9 mouse cellular contexts compared by ENCODE assay signal in the genomic region with DNA sequence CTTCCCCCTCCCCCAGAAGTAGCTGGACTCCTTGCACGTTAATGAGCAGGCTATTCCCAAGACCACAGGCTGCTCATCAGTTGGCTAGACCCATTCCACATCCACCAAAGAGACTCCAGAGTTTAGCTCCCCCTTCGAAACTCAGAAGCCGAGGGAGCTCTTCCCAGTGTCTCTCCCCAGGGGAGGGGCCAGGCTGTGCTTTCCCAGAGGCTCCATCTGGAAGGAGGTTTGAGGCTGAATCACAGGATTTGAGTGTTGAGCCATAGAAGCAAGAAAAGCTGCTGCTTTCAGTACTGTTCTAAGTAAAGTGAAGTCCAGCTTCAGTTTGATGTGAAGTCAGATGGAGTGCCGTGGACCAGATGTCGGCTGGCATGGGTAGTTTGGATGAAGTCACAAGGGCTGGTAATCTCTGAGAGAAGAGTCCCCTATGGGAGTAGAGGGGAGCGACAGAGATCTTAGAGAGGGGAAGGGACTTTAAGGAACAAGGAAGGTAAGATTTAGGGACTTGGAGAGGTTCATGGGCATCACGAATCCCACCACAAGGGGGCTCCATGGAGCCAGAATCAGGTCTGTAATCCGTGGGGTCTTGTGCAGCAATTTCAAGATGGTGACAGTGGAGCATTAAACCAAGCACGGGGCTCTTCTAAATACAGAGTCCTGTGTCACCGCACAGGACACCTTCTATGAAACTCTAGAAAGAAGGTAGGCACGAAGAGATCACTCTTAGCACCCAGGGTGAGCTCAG. TPM values are rescaled to one million over a fixed set of nuclear protein-coding genes. Genes with fewer than 3 reads are reported as not detected.
DNase-seq lines count a peak whose midpoint lies in the region; ATAC-seq and TF ChIP-seq lines count a peak whose summit lies in the region.
"Had no signal": no experiment of that assay in that cellular context is flagged by ENCODE, and none has a peak within 500 bp of the region (broad histone marks: within the 10 kb centered on the region; RNA-seq: fewer than 3 reads in every experiment).

No protein-coding gene starts in this region.

- POLR2A ChIA-PET in Patski (lab: Charles Lee): no interaction called here

- H3K4me1 ChIP-seq in lung, adult 2 months (ENCODE audit: control insufficient read depth, insufficient read depth, low read length): no peaks in the 10 kb centered on the region

- CTCF ChIA-PET in Patski (lab: Charles Lee): interaction anchor here (1.2 kb wide), 1 partner anchor 14 kb away, joined by 3 read pairs; no protein-coding TSS in a partner anchor

- 61% methylated on average over 11 of the region's 11 CpGs for WGBS in lung, adult 2 months

- in situ Hi-C loops in Patski (cut with MboI; ENCODE audit: low pct_unique_long_range_greater_than_20kb): no loop called here

- DNase-seq in lung, adult 2 months: no peak
- DNase-seq in lung, postnatal 25 days (ENCODE audit: low spot score): no peak
- DNase-seq in Patski (ENCODE audit: low read depth, low spot score): no peak
- DNase-seq in embryo, embryonic 9.5 days (ENCODE audit: extremely low spot score): peak; percentile 48
- DNase-seq in induced T-regulatory cell, adult 2 months (ENCODE audit: low read depth): peak; percentile 76
- peak; percentile 42 for DNase-seq in lung, postnatal 14 days
- peak; percentile 49 to 57 for DNase-seq in thymus, postnatal 36 days
- DNase-seq in spleen, postnatal 14 days (ENCODE audit: low spot score in 2 of 2): no peak

- H3K27me3 ChIP-seq in Patski: peaks cover 7% of the 10 kb centered on the region

- TF ChIP-seq CTCF in lung, adult 2 months (IDR thresholded peaks at IDR 0.05; ENCODE audit: insufficient read depth, low read length): peak; percentile 65
- no peak for TF ChIP-seq CTCF in Patski (IDR thresholded peaks at IDR 0.05)

- peak; percentile 21 for ATAC-seq in Patski

- no peak for TF ChIP-seq POLR2A in lung, adult 2 months (IDR thresholded peaks at IDR 0.05; ENCODE audit: borderline replicate concordance, extremely low read depth, low read depth, low read length)

- H3K4me3 ChIP-seq in lung, adult 2 months (replicated peaks; ENCODE audit: extremely low read depth, low read depth, low read length): no peak overlapping the region
- H3K4me3 ChIP-seq: heart, embryonic 15.5 days had no signal

RNA-seq across cellular contexts. Expression of gene Zc3h12d, which starts 38.5 kb away (rescaled TPM):
- polyA plus RNA-seq in lung, adult 2 months (2012; rRNA removed): 1.8 and 2.3 TPM in 2 replicates
- not detected for polyA plus RNA-seq in Patski (2021)

Comparison
In these comparisons a context has a peak if more than half of its experiments do, and no peak if none do; other contexts are left out.
1. DNase-seq: peak in embryo, embryonic 9.5 days (single experiment), induced T-regulatory cell, adult 2 months (single experiment), lung, postnatal 14 days (single experiment) and thymus, postnatal 36 days (2 of 2); none in lung, adult 2 months (single experiment), lung, postnatal 25 days (single experiment), Patski (single experiment) and spleen, postnatal 14 days (0 of 2).